21 mouse cellular contexts compared by ENCODE assay signal in genomic region chr2:119320571-119320970, GRCm38 (mm10). TPM values are rescaled to one million over a fixed set of nuclear protein-coding genes. Genes with fewer than 3 reads are reported as not detected.
DNase-seq lines count a peak whose midpoint lies in the region; ATAC-seq and TF ChIP-seq lines count a peak whose summit lies in the region.
"Had no signal": no experiment of that assay in that cellular context is flagged by ENCODE, and none has a peak within 500 bp of the region (broad histone marks: within the 10 kb centered on the region; RNA-seq: fewer than 3 reads in every experiment).

No protein-coding gene starts in this region.

- no peaks in the 10 kb centered on the region for H3K36me3 ChIP-seq in G1E (replicated peaks)
- H3K36me3 ChIP-seq in liver, embryonic 12.5 days: no peaks in the 10 kb centered on the region
- no peaks in the 10 kb centered on the region for H3K36me3 ChIP-seq in hindbrain, embryonic 16.5 days (ENCODE audit: control insufficient read depth, insufficient read depth, low read length)
- H3K36me3 ChIP-seq: forebrain, embryonic 10.5 days; hindbrain, embryonic 10.5 days; midbrain, embryonic 12.5 days had no signal

- H3K9me3 ChIP-seq in G1E (replicated peaks): peaks cover 3% of the 10 kb centered on the region
- no peaks in the 10 kb centered on the region; the same call in 1 of the 2 replicates for H3K9me3 ChIP-seq in liver, embryonic 12.5 days (replicated peaks)
- peaks cover 2% of the 10 kb centered on the region; the same call in 1 of the 2 replicates for H3K9me3 ChIP-seq in hindbrain, embryonic 16.5 days (ENCODE audit: control insufficient read depth, low read length)

- WGBS in liver, embryonic 12.5 days (ENCODE audit: insufficient replicate concordance): 24% methylated on average over 8 of the region's 8 CpGs
- 68% methylated on average over 8 of the region's 8 CpGs for WGBS in hindbrain, embryonic 16.5 days

- H3K27me3 ChIP-seq in G1E (ENCODE audit: insufficient read depth, low read length): peaks cover 42% of the 10 kb centered on the region
- H3K27me3 ChIP-seq in liver, embryonic 12.5 days (replicated peaks): peaks cover 60% of the 10 kb centered on the region
- H3K27me3 ChIP-seq in hindbrain, embryonic 16.5 days (replicated peaks; ENCODE audit: control insufficient read depth, insufficient read depth, low read length): peaks cover 42% of the 10 kb centered on the region

- peak overlapping the region; percentile 13; the same call in 1 of the 2 replicates for H3K27ac ChIP-seq in liver, embryonic 12.5 days
- no peak overlapping the region for H3K27ac ChIP-seq in hindbrain, embryonic 16.5 days (ENCODE audit: low read depth, low read length)
- H3K27ac ChIP-seq: forebrain, embryonic 10.5 days; midbrain, embryonic 12.5 days had no signal

- no peak for TF ChIP-seq CTCF in G1E (IDR thresholded peaks at IDR 0.05; ENCODE audit: low read depth, low read length)

- H3K4me1 ChIP-seq in G1E (ENCODE audit: insufficient read depth, low read depth, low read length): peaks cover 68% of the 10 kb centered on the region
- peaks cover 68% of the 10 kb centered on the region for H3K4me1 ChIP-seq in liver, embryonic 12.5 days
- peaks cover 30% of the 10 kb centered on the region for H3K4me1 ChIP-seq in hindbrain, embryonic 16.5 days (ENCODE audit: control insufficient read depth, insufficient read depth, low read depth, low read length)

- H3K4me2 ChIP-seq in liver, embryonic 12.5 days: peak overlapping the region; percentile 84
- H3K4me2 ChIP-seq in hindbrain, embryonic 16.5 days (ENCODE audit: low read length): no peak overlapping the region
- H3K4me2 ChIP-seq: lung, embryonic 14.5 days; midbrain, embryonic 12.5 days had no signal

- DNase-seq in heart, postnatal 4 days: peak; percentile 46
- DNase-seq in heart, postnatal 14 days: no peak
- DNase-seq in 416B (ENCODE audit: low read depth): peak; percentile 77
- no peak for DNase-seq in G1E (ENCODE audit: low spot score)
- no peak for DNase-seq in adipocyte (ENCODE audit: low spot score)
- DNase-seq: cerebellum, adult 11-12 months; gastrocnemius, postnatal 36 days; layer of hippocampus, postnatal 36 days; lung, embryonic 14.5 days; retina, postnatal 1 day; spleen, adult 18-20 months; thymus, postnatal 25 days had no signal

- intact Hi-C loops in heart, postnatal 14 days (cut with DNase I): no loop called here

- ATAC-seq in G1E (ENCODE audit: extremely low read depth, insufficient number of reproducible peaks, low FRiP score, poor library complexity, severe bottlenecking): 0 out of 2 replicates have a peak, but pooled peaks have one; percentile 9
- peak; percentile 71 for ATAC-seq in liver, embryonic 12.5 days
- ATAC-seq in hindbrain, embryonic 16.5 days: no peak
- ATAC-seq: inflammation-experienced regulatory T-cells, adult 6 months; Patski had no signal

- H3K4me3 ChIP-seq in G1E (ENCODE audit: low read depth, low read length): peak overlapping the region; percentile 2; the same call in 1 of the 2 replicates
- H3K4me3 ChIP-seq in liver, embryonic 12.5 days: no peak overlapping the region
- H3K4me3 ChIP-seq in hindbrain, embryonic 16.5 days (ENCODE audit: low read length): no peak overlapping the region
- H3K4me3 ChIP-seq: forebrain, embryonic 10.5 days; hindbrain, embryonic 10.5 days; midbrain, embryonic 12.5 days; myocyte had no signal

- H3K9ac ChIP-seq in liver, embryonic 12.5 days: 0 out of 2 replicates have a peak overlapping the region, but pooled peaks have one; percentile 1
- no peak overlapping the region for H3K9ac ChIP-seq in hindbrain, embryonic 16.5 days (ENCODE audit: low read depth, low read length)
- H3K9ac ChIP-seq: lung, embryonic 14.5 days; midbrain, embryonic 12.5 days had no signal

RNA-seq across cellular contexts. Expression of gene Dll4, which starts 5.0 kb away (rescaled TPM):
- 10 to 100 TPM; 19.7 to 20.8 TPM for total RNA-seq in heart, postnatal 4 days (2021)
- total RNA-seq in heart, postnatal 14 days (2021): 10 to 100 TPM; 19.5 to 22.3 TPM
- 0.23 TPM in 1 of 2 replicates, not detected in the other for total RNA-seq in G1E (2014; fragmentation: Nextera tagmentation)
- total RNA-seq in G1E (2017): 0.33 TPM in 1 of 2 replicates, not detected in the other
- 0.09 TPM in 2 replicates for polyA plus RNA-seq in G1E (2012)
- polyA plus RNA-seq in liver, embryonic 12.5 days (2016; fragmentation: Nextera tagmentation; extraction: Ambion mirVana): 3.0 and 3.1 TPM in 2 replicates
- polyA plus RNA-seq in hindbrain, embryonic 16.5 days (2015; fragmentation: Nextera tagmentation; extraction: Ambion mirVana): 5.3 and 6.0 TPM in 2 replicates
- total RNA-seq: neutrophil, adult 5-6 weeks had no signal
- polyA plus RNA-seq: inflammation-experienced regulatory T-cells, adult 6 months; myocyte had no signal

RNA-seq across cellular contexts. Expression of gene Chac1, which starts 30.5 kb away (rescaled TPM):
- total RNA-seq in heart, postnatal 4 days (2021): under 1 TPM; 0.43 to 0.81 TPM
- total RNA-seq in heart, postnatal 14 days (2021): 10 to 100 TPM; 12.8 to 13.0 TPM
- total RNA-seq in G1E (2014; fragmentation: Nextera tagmentation) (not detected in 2 replicates), G1E (2017) (not detected in 2 replicates)
- polyA plus RNA-seq in G1E (2012): not detected in 2 replicates
- 1.0 and 1.4 TPM in 2 replicates for polyA plus RNA-seq in liver, embryonic 12.5 days (2016; fragmentation: Nextera tagmentation; extraction: Ambion mirVana)
- 12.3 and 14.9 TPM in 2 replicates for polyA plus RNA-seq in hindbrain, embryonic 16.5 days (2015; fragmentation: Nextera tagmentation; extraction: Ambion mirVana)
- polyA plus RNA-seq: inflammation-experienced regulatory T-cells, adult 6 months had no signal

RNA-seq across cellular contexts. Expression of gene Vps18, which starts 32.0 kb away (rescaled TPM):
- 10 to 100 TPM; 13.9 to 14.0 TPM for total RNA-seq in heart, postnatal 4 days (2021)
- total RNA-seq in heart, postnatal 14 days (2021): 10 to 100 TPM; 12.8 to 13.3 TPM
- 9.0 and 9.6 TPM in 2 replicates for total RNA-seq in G1E (2014; fragmentation: Nextera tagmentation)
- 19.8 and 21.2 TPM in 2 replicates for total RNA-seq in G1E (2017)
- polyA plus RNA-seq in G1E (2012): 27.3 and 33.3 TPM in 2 replicates
- 9.8 and 10.3 TPM in 2 replicates for polyA plus RNA-seq in liver, embryonic 12.5 days (2016; fragmentation: Nextera tagmentation; extraction: Ambion mirVana)
- 28.2 and 30.4 TPM in 2 replicates for polyA plus RNA-seq in hindbrain, embryonic 16.5 days (2015; fragmentation: Nextera tagmentation; extraction: Ambion mirVana)

RNA-seq across cellular contexts. Expression of gene Rhov, which starts 49.5 kb away (rescaled TPM):
- not detected for total RNA-seq in heart, postnatal 4 days (2021)
- not detected for total RNA-seq in heart, postnatal 14 days (2021)
- total RNA-seq in G1E (2014; fragmentation: Nextera tagmentation): not detected in 2 replicates
- 0.11 TPM in 1 of 2 replicates, not detected in the other for total RNA-seq in G1E (2017)
- polyA plus RNA-seq in G1E (2012): not detected in 2 replicates
- 0.07 TPM in 1 of 2 replicates, not detected in the other for polyA plus RNA-seq in liver, embryonic 12.5 days (2016; fragmentation: Nextera tagmentation; extraction: Ambion mirVana)
- 48.2 and 56.9 TPM in 2 replicates for polyA plus RNA-seq in hindbrain, embryonic 16.5 days (2015; fragmentation: Nextera tagmentation; extraction: Ambion mirVana)
- total RNA-seq: gastrocnemius, postnatal 36 days had no signal

Comparison
In these comparisons a context has a peak if more than half of its experiments do, and no peak if none do; other contexts are left out.
1. DNase-seq: peak in heart, postnatal 4 days (single experiment) and 416B (single experiment); none in heart, postnatal 14 days (0 of 2), G1E (single experiment) and adipocyte (single experiment).
2. RNA of gene Chac1, which starts 30.5 kb away (total RNA-seq): 12.8 to 13.0 TPM in heart, postnatal 14 days; 0.43 to 0.81 TPM in heart, postnatal 4 days and not detected in G1E; every median in the first group is over 4 times any median in the second.
3. RNA of gene Dll4, which starts 5.0 kb away (total RNA-seq): 19.5 to 22.3 TPM in heart, postnatal 14 days and 19.7 to 20.8 TPM in heart, postnatal 4 days; 0.23 to 0.33 TPM in G1E; every median in the first group is over 10 times any median in the second.